Mouse (Mus musculus) testis, adult 2 months (tissue): ENCODE data around the gene Xpnpep2.

ENCODE experiments used
- CTCF ChIP-seq: fragments of 200-500 bp; IDR thresholded peaks from 2 replicates; pipeline ENCODE4 v1.5.1; 2012; ENCODE audit warnings: low read depth, mild to moderate bottlenecking, inconsistent platforms, low read length, moderate library complexity; ENCODE audit not compliant: control insufficient read depth, insufficient read depth, insufficient replicate concordance
- POLR2A ChIP-seq: fragments of 200-500 bp; IDR thresholded peaks from 2 replicates; pipeline ENCODE4 v1.6.1; 2012; ENCODE audit warnings: low read depth, mild to moderate bottlenecking, inconsistent platforms, low read length, moderate library complexity; ENCODE audit not compliant: control insufficient read depth

GRCm38 (mm10) chrX:48119294-48119693 lies 10.8 kb downstream of the Xpnpep2 start:
- no peak for TF ChIP-seq CTCF
- no peak for TF ChIP-seq POLR2A
